ENCODE assay signal across 17 mouse cellular contexts in the genomic region with DNA sequence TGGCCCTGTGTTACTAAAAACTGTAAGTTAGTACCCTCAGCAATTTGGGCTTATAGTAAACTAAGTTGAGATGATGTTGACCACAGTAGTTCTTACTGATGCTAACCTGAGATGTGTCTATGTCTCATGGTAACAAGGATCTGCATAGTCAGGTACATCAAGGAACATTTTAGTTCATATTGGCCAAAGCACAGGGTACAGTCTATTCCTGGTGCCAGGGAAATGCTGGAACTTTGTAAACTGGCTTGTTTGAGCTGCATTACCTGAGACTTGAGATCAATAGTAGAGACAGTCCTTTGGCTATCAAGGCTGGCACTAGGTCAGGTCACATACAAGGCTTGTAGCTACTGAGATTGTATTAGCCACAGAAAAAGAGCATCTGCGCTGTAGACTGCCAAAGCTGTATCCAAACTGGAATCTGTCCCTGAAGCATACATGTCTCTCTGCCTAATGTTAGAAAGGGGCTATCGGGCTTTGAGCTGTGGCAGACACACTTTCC.
DNase-seq lines count a peak whose midpoint lies in the region; ATAC-seq lines count a peak whose summit lies in the region.
"Had no signal": no experiment of that assay in that cellular context is flagged by ENCODE, and none has a peak within 500 bp of the region (broad histone marks: within the 10 kb centered on the region; RNA-seq: fewer than 3 reads in every experiment).

No protein-coding gene starts in this region.

- DNase-seq in cerebellum, postnatal 4 days (ENCODE audit: low spot score in 2 of 2), result no peak
- peak; percentile 39 for DNase-seq in cerebellum, adult 11-12 months
- peak; percentile 58 for DNase-seq in cerebellum, adult 9-10 months
- peak; percentile 34 to 53 for DNase-seq in cerebellum, postnatal 25 days
- no peak for DNase-seq in spleen, postnatal 36 days (ENCODE audit: low spot score in 2 of 2)
- no peak for DNase-seq in urinary bladder, postnatal 36 days (ENCODE audit: low spot score in 2 of 2)
- DNase-seq: adrenal gland, adult 8-10 months; adrenal gland, postnatal 36 days; B cell, adult 2 months; embryo, embryonic 11 days; gastrocnemius, postnatal 14 days had no signal

- ATAC-seq in cerebellum, adult (ENCODE audit: insufficient number of reproducible peaks, low FRiP score, low TSS enrichment), result 0 out of 2 replicates have a peak, but pooled peaks have one; percentile 21
- ATAC-seq: CD4-positive, CD25-positive, alpha-beta regulatory T cell, adult 4 months; forebrain, embryonic 14.5 days; hindbrain, embryonic 16.5 days; inflammation-experienced regulatory T-cells, adult 6 months; intestine, postnatal 0 days had no signal

Comparison
In these comparisons a context has a peak if more than half of its experiments do, and no peak if none do; other contexts are left out.
1. DNase-seq: peak in cerebellum, adult 11-12 months (single experiment), cerebellum, adult 9-10 months (single experiment) and cerebellum, postnatal 25 days (2 of 2); none in cerebellum, postnatal 4 days (0 of 2), spleen, postnatal 36 days (0 of 2) and urinary bladder, postnatal 36 days (0 of 2).